Mouse (Mus musculus) G1E (cell line): ENCODE results near the gene Gm17577. TPM values are rescaled to one million over a fixed set of nuclear protein-coding genes. Genes with fewer than 3 reads are reported as not detected.
"Not testable (repeated sequence)": the region's sequence is repeated elsewhere in the genome, so short reads cannot be mapped to it uniquely, and the experiment has no call there.

Source experiments
- ATAC-seq: 2 replicates; pipeline ENCODE4 v1.8.0; 2016; ENCODE audit warnings: mild to moderate bottlenecking; ENCODE audit not compliant: insufficient number of reproducible peaks, poor library complexity, low FRiP score, severe bottlenecking; ENCODE audit errors: extremely low read depth
- DNase-seq: peaks from one replicate; pipeline ENCODE4 v3.0.0; 2012; ENCODE audit warnings: low spot score
- H3K27me3 ChIP-seq: 2 replicates; pipeline ENCODE4 v1.6.1; 2012; ENCODE audit warnings: mild to moderate bottlenecking, low read length, inconsistent platforms; ENCODE audit not compliant: insufficient read depth
- H3K36me3 ChIP-seq: replicated peaks from 2 replicates; pipeline ENCODE3; 2012; ENCODE audit warnings: mild to moderate bottlenecking, inconsistent platforms
- H3K4me1 ChIP-seq: 2 replicates; pipeline ENCODE4 v1.6.1; 2012; ENCODE audit warnings: low read depth, low read length, inconsistent platforms, mixed read lengths; ENCODE audit not compliant: insufficient read depth
- H3K4me3 ChIP-seq: 2 replicates; pipeline ENCODE4 v1.5.1; 2012; ENCODE audit warnings: low read depth, mild to moderate bottlenecking, inconsistent platforms, low read length, moderate library complexity, mixed read lengths
- H3K9me3 ChIP-seq: replicated peaks from 2 replicates; pipeline ENCODE4 v1.6.1; 2012; ENCODE audit warnings: inconsistent platforms
- polyA plus RNA-seq: library from polyadenylated mRNA; stranded (reverse); fragments of >175 nt; gene quantifications from 2 replicates; pipeline ENCODE4 v1.2.3, GENCODE M21; 2012
- total RNA-seq, 2 experiments: library from RNA; stranded (forward) in 1 of 2; stranded (reverse) in 1 of 2; fragments of 200-1000 nt in 1 of 2; fragments of >200 nt in 1 of 2; fragmentation: Nextera tagmentation in 1 of 2; gene quantifications; 2 replicates each; pipeline ENCODE4 v1.2.3; 2014 to 2017

Gm17577 gene
- total RNA-seq (2014; fragmentation: Nextera tagmentation), result not detected in 2 replicates
- not detected in 2 replicates for total RNA-seq (2017)
- polyA plus RNA-seq, result not detected in 2 replicates

GRCm38 (mm10) chrX:123246807-123247206 is at the start of gene Gm17577:
Gm17577 (minus strand) TSS chrX:123246907.
- H3K27me3 ChIP-seq, H3K36me3 ChIP-seq, H3K4me1 ChIP-seq, H3K4me3 ChIP-seq, DNase-seq, H3K9me3 ChIP-seq, ATAC-seq: not testable (repeated sequence)

- not testable (repeated sequence) for ATAC-seq, DNase-seq, H3K27me3 ChIP-seq, H3K4me3 ChIP-seq, H3K36me3 ChIP-seq, H3K4me1 ChIP-seq, H3K9me3 ChIP-seq
These were observed 24.3 kb downstream of the Gm17577 start, which contains the start of gene Srsx for GRCm38 (mm10) chrX:123222381-123222780. Srsx (minus strand) TSS chrX:123222481.

Other genes with a start within 250 kb of the Gm17577 start
- not detected in 2 replicates for gene Gm17521, start 217.2 kb downstream of the Gm17577 start, total RNA-seq (2014; fragmentation: Nextera tagmentation)
- not detected in 2 replicates for gene Gm17521, start 217.2 kb downstream of the Gm17577 start, total RNA-seq (2017)
- gene Gm17521, start 217.2 kb downstream of the Gm17577 start, polyA plus RNA-seq, result not detected in 2 replicates
- not detected in 2 replicates for gene Cldn34c1, start 143.4 kb downstream of the Gm17577 start, total RNA-seq (2014; fragmentation: Nextera tagmentation)
- gene Cldn34c1, start 143.4 kb downstream of the Gm17577 start, total RNA-seq (2017), result 0.06 and 0.44 TPM in 2 replicates
- gene Cldn34c1, start 143.4 kb downstream of the Gm17577 start, polyA plus RNA-seq, result not detected in 2 replicates
- not detected in 2 replicates for gene Srsx, start 24.4 kb downstream of the Gm17577 start, total RNA-seq (2014; fragmentation: Nextera tagmentation)
- gene Srsx, start 24.4 kb downstream of the Gm17577 start, total RNA-seq (2017), result 0.12 TPM in 1 of 2 replicates, not detected in the other
- gene Srsx, start 24.4 kb downstream of the Gm17577 start, polyA plus RNA-seq, result not detected in 2 replicates